Mouse (Mus musculus): ENCODE results near the gene Slco6c1.

Gene Slco6c1

GRCm38 (mm10) chr1:97128201-97128600 lies at the start of gene Slco6c1:
Gene Slco6c1 (minus strand): TSS chr1:97128301.
- no peak for DNase-seq (ENCODE audit: low read depth, low spot score)

GRCm38 (mm10) chr1:97038982-97039381 lies 89.1 kb downstream of the Slco6c1 start:
- no peak for DNase-seq (ENCODE audit: low read depth, low spot score)

- no peak for DNase-seq (ENCODE audit: low read depth, low spot score)
Observed at GRCm38 (mm10) chr1:97038548-97038947, 89.6 kb downstream of the Slco6c1 start.

- DNase-seq (ENCODE audit: low read depth, low spot score): no peak
Observed at GRCm38 (mm10) chr1:97037955-97038354, 90.1 kb downstream of the Slco6c1 start.

GRCm38 (mm10) chr1:97021388-97021787 lies 106.7 kb downstream of the Slco6c1 start:
- no peak for DNase-seq (ENCODE audit: low read depth, low spot score)

GRCm38 (mm10) chr1:97019404-97019803 lies 108.7 kb downstream of the Slco6c1 start:
- no peak for DNase-seq (ENCODE audit: low read depth, low spot score)

- no peak for DNase-seq (ENCODE audit: low read depth, low spot score)
Observed at GRCm38 (mm10) chr1:97018978-97019377, 109.1 kb downstream of the Slco6c1 start.
